Mouse (Mus musculus) spleen, adult 2 months (tissue): ENCODE results near the gene Trp53rkb.

Source experiments
- CTCF ChIP-seq: fragments of 200-500 bp; IDR thresholded peaks from 2 replicates; pipeline ENCODE4 v1.5.1; 2011; ENCODE audit warnings: mild to moderate bottlenecking, inconsistent platforms; ENCODE audit not compliant: insufficient read depth, insufficient read length, insufficient replicate concordance; ENCODE audit errors: extremely low read depth
- POLR2A ChIP-seq: fragments of 200-500 bp; IDR thresholded peaks from 2 replicates; pipeline ENCODE4 v1.6.1; 2011; ENCODE audit warnings: low read depth, low read length, inconsistent platforms

GRCm38 (mm10) chr2:166809499-166809898 lies 17.2 kb downstream of the Trp53rkb start:
- TF ChIP-seq CTCF = no peak
- TF ChIP-seq POLR2A = no peak
